Mouse (Mus musculus): ENCODE results near the gene Vmn1r16.
"Not testable (repeated sequence)": the region's sequence is repeated elsewhere in the genome, so short reads cannot be mapped to it uniquely, and the experiment has no call there.

- TF ChIP-seq TAL1 (conservative IDR thresholded peaks at IDR 0.05; ENCODE audit: low read depth, low read length); GATA1 (IDR thresholded peaks at IDR 0.05; ENCODE audit: borderline replicate concordance, low read length); CTCF (IDR thresholded peaks at IDR 0.05; ENCODE audit: low read depth, low read length); GATA2 (IDR thresholded peaks at IDR 0.05; ENCODE audit: borderline replicate concordance, low read depth, low read length): not testable (repeated sequence)
Observed at GRCm38 (mm10) chr6:57365866-57366265, 36.6 kb upstream of the Vmn1r16 start.

Data from G1E (cell line).